Mouse (Mus musculus) E14TG2a.4 (cell line): ENCODE results near the gene Dcakd.

Experiments
- H3K27me3 ChIP-seq: 2 replicates; pipeline ENCODE4 v1.6.1; 2014; ENCODE audit warnings: low read length, control low read depth; ENCODE audit not compliant: insufficient read depth
- H3K36me3 ChIP-seq: 2 replicates; pipeline ENCODE4 v1.6.1; 2014; ENCODE audit warnings: low read length, control low read depth; ENCODE audit not compliant: insufficient read depth
- H3K4me1 ChIP-seq: replicated peaks from 2 replicates; pipeline ENCODE4 v1.6.1; 2014; ENCODE audit warnings: low read depth, low read length, control low read depth
- H3K4me3 ChIP-seq: replicated peaks from 2 replicates; pipeline ENCODE4 v1.5.1; 2014; ENCODE audit warnings: mild to moderate bottlenecking, low read length
- H3K9me3 ChIP-seq: 2 replicates; pipeline ENCODE4 v1.6.1; 2014; ENCODE audit warnings: low read length, control low read depth
- CTCF ChIP-seq: conservative IDR thresholded peaks from 2 replicates; pipeline ENCODE4 v1.5.1; 2014; ENCODE audit warnings: low read length
- NANOG ChIP-seq: IDR thresholded peaks from 2 replicates; pipeline ENCODE4 v1.6.1; 2014; ENCODE audit warnings: borderline replicate concordance, low read length, mixed read lengths
- POU5F1 ChIP-seq: IDR thresholded peaks from 2 replicates; pipeline ENCODE4 v1.6.1; 2014; ENCODE audit warnings: low read length, borderline replicate concordance

Dcakd gene

DNA sequence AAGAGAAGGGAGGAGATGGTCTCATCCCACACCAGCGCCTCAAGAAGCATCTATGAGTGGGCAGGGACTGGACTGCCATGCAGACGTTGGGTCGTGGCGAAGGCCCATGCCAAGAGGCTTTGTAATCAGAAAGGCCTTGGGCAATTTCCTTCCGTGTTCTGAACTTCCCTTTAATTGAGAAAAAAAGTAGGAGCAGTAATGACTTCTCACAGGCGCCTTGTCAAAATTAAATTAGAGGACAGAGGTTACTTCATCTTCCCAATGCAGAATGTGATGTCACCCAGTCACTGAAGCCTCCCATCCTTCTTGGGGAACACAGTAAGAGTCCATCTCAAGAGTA is 21.2 kb downstream of the Dcakd start:
- H3K27me3 ChIP-seq: no peaks in the 10 kb centered on the region
- no peak overlapping the region for H3K4me3 ChIP-seq
- H3K4me1 ChIP-seq: peaks cover 77% of the 10 kb centered on the region
- H3K36me3 ChIP-seq: peaks cover 62% of the 10 kb centered on the region
- no peaks in the 10 kb centered on the region for H3K9me3 ChIP-seq
- no peak for TF ChIP-seq POU5F1

- Histone ChIP-seq H3K9me3 (no peaks in the 10 kb centered on the region), H3K36me3 (peaks cover 61% of the 10 kb centered on the region), H3K27me3 (no peaks in the 10 kb centered on the region), H3K4me3 (no peak overlapping the region), H3K4me1 (peaks cover 77% of the 10 kb centered on the region)
- no peak for TF ChIP-seq NANOG
- no peak for TF ChIP-seq POU5F1
- no peak for TF ChIP-seq CTCF
Measured at GRCm38 (mm10) chr11:103006286-103007000, 21.7 kb downstream of the Dcakd start.

- TF ChIP-seq NANOG (no peak), POU5F1 (no peak), CTCF (no peak)
- Histone ChIP-seq H3K27me3 (no peaks in the 10 kb centered on the region), H3K4me1 (peaks cover 67% of the 10 kb centered on the region), H3K9me3 (no peaks in the 10 kb centered on the region), H3K36me3 (peaks cover 61% of the 10 kb centered on the region), H3K4me3 (no peak overlapping the region)
Measured at GRCm38 (mm10) chr11:103005254-103005981, 22.7 kb downstream of the Dcakd start.

DNA sequence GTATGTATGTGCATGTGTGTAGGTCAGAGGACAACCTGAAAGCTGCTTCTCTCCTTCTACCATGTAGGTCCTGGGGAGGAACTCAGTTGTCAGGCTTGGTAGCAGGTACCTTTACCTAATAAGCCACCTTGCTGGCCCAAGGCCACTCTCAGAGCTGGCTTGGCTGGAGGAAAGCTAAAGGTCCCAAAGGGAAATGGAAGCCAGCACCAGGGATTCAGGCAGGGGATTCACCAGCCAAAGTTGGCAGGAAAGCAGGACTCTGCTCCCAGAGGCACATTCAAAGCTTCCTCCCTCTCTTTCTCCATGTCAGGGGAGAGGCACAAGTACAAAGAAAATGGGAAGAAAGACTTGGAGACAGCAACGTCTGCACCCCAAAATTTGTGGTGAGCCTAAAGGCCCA is 23.3 kb downstream of the Dcakd start:
- Histone ChIP-seq H3K36me3 (peaks cover 64% of the 10 kb centered on the region), H3K27me3 (no peaks in the 10 kb centered on the region), H3K9me3 (no peaks in the 10 kb centered on the region), H3K4me1 (peaks cover 73% of the 10 kb centered on the region), H3K4me3 (no peak overlapping the region)
- TF ChIP-seq NANOG: no peak
- TF ChIP-seq POU5F1: no peak
- TF ChIP-seq CTCF: no peak

GRCm38 (mm10) chr11:103003210-103003609 is 24.9 kb downstream of the Dcakd start:
- TF ChIP-seq NANOG (no peak), CTCF (no peak), POU5F1 (no peak)
- H3K4me1 ChIP-seq: peaks cover 75% of the 10 kb centered on the region
- H3K36me3 ChIP-seq: peaks cover 74% of the 10 kb centered on the region

GRCm38 (mm10) chr11:103001063-103001462 is 27.1 kb downstream of the Dcakd start:
- Histone ChIP-seq H3K4me3 (no peak overlapping the region), H3K9me3 (no peaks in the 10 kb centered on the region), H3K4me1 (peaks cover 61% of the 10 kb centered on the region), H3K36me3 (peaks cover 76% of the 10 kb centered on the region), H3K27me3 (no peaks in the 10 kb centered on the region)
- TF ChIP-seq POU5F1 (no peak), CTCF (no peak), NANOG (no peak)

More at GRCm38 (mm10) chr11:103003210-103003609, 24.9 kb downstream of the Dcakd start:
- H3K4me3 ChIP-seq: no peak overlapping the region
- H3K9me3 ChIP-seq: no peaks in the 10 kb centered on the region
- H3K27me3 ChIP-seq: no peaks in the 10 kb centered on the region

- Histone ChIP-seq H3K9me3 (no peaks in the 10 kb centered on the region), H3K27me3 (no peaks in the 10 kb centered on the region), H3K36me3 (peaks cover 77% of the 10 kb centered on the region), H3K4me3 (no peak overlapping the region), H3K4me1 (peaks cover 60% of the 10 kb centered on the region)
- no peak for TF ChIP-seq CTCF
Measured at GRCm38 (mm10) chr11:103000111-103000510, 28.0 kb downstream of the Dcakd start.

DNA sequence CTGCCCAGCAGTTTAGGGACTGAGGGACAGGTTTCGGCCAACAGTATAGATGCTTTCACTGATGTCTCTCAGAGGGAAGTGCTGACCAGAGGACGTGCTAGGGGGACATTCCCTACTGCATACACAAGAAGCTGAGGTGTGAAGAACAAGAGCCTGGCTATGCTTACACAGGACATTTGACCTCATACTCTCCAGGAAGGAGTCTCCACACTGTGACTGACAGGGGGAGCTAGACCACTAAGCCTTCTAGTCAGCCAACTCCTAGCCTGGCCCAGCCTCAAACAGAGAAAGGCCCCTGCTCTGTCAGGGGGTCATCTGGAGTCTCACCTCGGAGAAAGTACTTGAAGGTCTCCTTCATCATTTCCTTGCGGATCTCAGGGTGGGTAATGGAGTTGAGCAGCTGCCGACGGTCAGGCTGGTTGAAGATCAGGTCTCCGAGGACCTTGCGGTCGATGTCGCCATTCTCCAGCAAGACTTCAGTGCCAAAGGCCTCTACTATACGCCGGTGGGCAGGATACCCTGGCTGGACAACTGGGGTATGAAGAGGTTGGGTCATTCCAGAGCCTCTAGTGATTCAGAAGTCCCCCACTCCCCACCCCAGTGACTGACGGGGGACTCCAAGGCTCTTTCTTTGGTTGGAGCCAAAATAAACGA is 28.7 kb downstream of the Dcakd start:
- Histone ChIP-seq H3K9me3 (no peaks in the 10 kb centered on the region), H3K27me3 (no peaks in the 10 kb centered on the region), H3K4me1 (peaks cover 61% of the 10 kb centered on the region), H3K4me3 (no peak overlapping the region), H3K36me3 (peaks cover 78% of the 10 kb centered on the region)
- TF ChIP-seq CTCF (no peak), POU5F1 (no peak), NANOG (no peak)
